Mouse (Mus musculus) frontal cortex, postnatal 25 days (tissue): ENCODE measurements at regions not wholly inside any gene's neighbourhood (a gene's known extent, or its start where the extent isn't known, plus 50 kb on each side); places are given as distances from the start of the nearest gene placed in this dataset.

Source experiments
- DNase-seq, 2 experiments: peaks; one replicate each; pipeline ENCODE4 v3.0.0; 2022; ENCODE audit warnings: low spot score in 2 of 2

DNA sequence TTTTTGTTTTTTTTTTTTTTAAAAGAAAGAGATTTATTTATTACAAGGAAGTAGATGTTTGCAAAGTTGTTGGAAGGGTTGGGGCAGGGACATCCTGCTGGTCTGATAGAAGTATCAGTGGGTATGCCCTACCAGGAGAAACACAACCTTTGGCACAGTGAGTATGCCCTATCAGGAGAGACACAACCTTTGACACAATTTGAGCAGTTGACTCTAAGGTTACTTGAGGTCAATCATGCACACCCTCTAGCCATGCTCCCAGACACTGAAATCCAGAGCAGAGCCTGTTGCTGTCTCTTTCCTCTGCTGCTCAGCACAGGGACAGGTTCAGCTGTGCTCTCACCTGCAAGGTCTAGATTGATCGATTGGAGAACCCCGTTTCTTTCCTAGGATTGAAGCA is 164.2 kb upstream of the Gjb5 start:
- no peak for DNase-seq

DNA sequence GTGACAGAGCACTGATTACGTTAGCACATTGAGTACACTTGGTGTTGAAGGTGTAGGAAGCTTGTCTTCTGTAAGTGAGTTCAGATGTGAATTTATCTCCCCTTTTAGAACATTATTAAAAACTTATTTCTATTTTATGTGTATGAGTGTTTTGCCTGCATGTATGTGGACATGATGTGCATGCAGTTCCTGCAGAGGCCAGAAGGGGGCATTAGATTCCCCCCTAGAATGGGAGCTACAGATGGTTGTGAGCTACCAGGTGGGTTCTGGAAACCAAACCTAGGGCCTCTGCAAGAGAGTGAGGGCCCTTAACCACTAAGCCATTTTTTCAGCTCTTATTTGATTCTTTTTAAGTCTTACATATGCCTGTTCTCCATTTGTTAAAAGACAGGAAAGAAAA is 160.0 kb upstream of the Gjb5 start:
- DNase-seq, result no peak

DNA sequence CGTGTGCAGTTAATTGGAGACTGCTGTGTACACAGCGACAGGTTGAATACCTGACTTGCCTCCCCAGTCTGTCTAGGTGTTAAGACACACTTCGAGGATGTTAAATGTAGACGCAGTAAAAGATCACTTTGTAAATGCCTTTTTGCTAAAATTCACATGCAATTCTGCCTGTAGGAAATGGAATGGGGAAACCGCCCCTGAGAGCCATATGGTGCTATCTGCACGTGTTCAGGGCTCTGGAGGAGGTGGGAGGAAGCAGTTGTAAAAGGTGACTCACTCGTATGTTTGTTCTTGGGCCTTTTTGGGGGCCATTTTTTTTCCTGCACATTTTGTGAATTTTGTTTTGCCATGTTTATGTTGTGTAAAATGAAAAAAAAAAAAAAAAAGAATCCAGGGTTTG is 159.6 kb upstream of the Gjb5 start:
- DNase-seq, result peak; percentile 24 to 25

DNA sequence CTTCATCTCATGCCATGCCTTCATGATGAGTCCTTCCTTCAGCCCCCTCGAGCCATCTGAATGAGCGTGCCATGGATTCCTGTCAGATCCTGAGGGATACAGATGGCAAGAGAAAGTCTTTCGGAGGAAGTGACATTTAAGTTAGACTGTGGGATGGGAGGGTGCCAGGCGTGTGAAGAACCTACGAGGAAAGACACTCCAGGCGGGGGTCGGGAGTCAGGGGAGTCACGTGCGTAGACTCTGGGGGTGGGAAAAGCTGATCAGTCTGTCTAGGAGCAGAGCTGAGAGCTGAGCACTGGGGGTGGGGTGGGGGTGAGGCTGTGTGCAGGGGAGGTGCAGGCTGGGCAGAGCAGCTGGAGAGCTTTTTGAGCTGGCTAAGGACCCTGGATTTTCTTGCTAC is 152.0 kb upstream of the Gjb5 start:
- DNase-seq, result peak; percentile 13 to 52

DNA sequence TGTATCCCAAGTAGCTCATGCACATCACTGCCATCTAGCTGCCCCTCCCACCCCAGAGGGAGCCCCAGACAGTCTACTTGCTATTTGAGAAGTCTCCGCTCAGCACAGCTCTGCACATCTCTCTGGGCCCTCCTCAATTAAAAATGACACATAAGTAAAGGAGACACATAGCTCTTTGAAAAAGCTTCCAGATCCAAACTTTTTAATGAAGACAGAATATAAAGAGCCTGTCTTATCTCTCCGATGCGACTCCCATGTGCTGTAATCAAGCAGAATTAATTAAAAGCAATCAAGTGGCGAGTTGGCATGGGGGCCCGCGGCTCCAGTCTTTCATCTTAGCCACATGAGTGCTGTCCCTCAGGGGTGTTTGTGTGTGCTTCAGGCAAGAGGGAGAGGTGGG is 144.6 kb upstream of the Gjb5 start:
- no peak for DNase-seq

DNA sequence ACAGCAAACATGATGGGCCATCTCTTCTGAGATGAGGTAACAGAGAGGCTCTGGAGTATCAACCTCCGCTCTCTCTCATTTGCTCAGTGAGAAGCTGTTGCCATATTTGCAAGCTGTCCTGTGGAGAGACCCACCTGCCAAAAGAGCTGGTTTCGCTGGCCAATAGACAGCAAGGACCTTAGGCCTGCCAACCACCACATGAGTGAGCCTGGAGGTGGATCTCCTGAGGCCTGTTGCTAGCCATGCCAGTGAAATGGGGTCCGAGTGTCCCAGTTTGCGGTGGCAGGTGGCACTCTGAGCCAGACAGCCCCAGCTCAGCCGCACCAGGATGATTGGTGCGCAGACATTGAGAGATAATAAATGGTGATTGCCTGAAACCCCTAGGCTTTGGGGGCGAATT is 143.9 kb upstream of the Gjb5 start:
- DNase-seq, result no peak

DNA sequence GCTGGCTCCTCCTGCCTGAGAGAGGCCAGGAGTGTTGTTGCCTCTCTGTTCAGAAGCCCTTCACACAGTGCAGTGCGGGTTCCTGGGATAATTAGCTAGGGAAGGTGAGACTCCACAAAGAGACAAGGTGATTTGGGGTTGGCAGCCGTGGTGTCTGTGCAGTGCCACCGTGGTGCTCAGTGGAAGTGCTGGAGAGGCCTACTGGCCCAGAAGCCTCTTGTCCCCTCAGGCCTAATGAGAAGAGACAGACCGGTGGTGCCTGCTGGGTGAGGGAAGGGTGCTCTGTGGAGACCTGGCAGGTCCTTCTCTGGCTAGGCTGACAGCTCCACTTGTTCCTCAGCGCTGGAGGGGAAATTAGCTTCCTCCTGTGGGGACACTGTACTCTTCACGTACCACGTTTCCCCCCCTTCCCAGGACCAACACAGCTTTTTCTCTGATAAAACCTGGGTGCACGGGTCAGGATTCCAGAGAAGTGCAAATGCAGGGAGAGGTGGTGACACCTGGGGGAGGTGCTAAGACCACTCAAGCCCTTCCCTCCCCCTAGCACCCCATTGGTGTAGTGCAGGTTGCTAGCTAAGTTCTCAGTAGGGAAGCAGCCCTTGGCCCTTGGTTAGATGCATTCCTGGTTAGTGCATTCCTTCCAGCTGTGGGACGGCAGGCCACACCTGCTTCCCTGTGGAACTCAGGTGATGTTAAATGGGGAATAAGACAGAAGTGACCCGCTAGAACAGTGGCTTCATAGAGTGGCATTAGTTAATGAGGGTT is 129.2 kb upstream of the Gjb5 start:
- no peak for DNase-seq

DNA sequence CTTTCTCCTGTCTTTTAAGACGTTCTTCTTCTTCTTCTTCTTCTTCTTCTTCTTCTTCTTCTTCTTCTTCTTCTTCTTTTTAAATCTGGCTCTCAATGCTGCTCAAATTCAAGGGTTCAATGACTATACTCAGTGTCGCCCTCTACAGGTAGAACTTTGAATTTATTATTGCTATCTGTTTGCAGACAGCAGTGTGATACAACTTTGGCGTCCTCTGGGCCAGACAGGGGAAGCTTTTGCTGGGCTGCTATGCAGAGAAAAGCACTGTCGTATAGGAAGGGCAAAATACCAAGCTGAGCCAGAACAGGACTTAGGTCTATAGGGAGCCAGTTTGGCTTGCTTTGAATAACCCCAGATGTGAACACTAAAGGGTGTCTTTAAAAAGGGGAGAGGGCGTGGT is 127.3 kb upstream of the Gjb5 start:
- no peak for DNase-seq

DNA sequence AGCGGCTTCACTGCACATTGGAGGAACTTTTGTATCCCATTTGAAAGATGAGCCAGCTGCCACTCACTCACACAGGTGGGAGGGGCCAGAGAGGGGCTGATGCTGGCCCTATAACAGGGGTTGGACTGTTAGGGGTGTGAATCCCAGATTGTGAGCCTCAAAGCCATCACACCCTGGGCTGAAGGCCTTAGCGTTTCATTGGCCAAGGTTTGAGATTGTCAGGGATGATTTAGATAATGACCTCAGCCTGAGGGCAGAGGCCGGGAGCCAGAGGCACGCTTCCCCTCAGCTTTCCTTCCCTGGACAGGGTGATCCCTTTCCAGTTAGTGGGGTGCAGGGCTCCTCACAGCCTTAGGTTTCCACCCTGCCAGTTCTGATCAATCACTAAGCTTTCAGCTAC is 124.5 kb upstream of the Gjb5 start:
- DNase-seq, result no peak

DNA sequence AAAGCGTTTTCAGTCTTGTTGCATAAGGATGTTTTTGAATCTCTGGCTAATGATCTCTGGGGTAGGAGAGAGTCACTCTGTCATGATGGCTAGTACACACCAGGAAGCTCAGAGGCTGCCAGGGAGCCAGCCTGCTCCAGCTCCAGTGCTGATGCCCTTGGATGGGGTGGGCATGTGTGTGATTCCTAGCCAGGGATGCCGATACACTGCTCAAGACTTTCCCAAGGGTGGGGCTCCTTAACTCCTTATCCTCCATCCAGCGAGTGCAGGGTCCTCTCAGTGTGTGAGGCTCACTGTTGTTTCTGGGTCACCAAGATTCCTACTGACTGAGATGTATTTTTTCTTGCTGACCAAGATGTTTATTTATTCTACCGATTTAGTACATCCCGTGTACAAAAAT is 122.4 kb upstream of the Gjb5 start:
- no peak for DNase-seq

DNA sequence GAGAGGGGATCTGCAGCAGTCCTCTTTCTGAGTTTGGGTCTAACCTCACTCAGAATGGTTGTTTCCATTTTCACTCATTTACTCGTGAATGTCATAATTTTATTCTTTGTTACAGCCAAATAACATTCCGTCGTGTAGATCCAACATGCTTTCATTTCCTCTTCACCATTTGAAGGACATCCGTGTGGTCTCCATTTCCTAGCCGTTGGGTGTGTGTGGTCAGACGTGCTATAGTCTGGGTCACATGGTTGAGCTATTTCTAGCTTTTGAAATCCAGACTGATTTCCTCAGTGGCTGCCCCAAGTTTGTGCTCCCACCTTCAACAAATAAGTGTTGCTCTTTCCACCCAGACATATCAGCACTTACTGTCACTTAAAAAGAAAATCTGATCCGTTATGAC is 111.9 kb upstream of the Gjb5 start:
- DNase-seq, result no peak

DNA sequence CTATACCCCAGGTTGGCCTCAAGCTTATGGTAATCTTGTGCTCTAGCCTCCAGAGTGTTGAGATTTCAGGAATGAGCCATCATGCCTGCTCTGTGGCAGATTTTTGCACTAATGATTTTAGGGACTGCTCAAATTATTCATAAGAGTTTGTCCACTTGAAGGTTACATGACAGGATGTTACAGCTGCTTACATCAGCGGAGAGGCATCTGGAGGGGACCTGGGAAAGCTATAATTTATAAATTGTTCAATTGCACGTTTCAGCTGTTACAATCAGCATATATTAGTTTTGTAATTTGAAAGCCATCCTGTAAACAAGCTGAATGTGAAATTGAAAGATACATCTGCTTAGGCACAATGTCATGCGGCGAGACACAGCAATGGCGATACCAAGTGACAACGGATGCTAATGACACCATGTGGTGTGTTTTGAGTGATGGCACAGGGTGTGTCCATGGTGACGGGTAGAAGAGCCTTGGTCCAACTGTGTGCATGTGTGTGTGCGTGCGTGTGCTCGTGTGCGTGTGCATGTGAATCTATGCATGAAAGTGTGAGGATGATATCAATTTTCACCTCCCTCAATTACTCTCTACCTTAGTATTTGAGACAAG is 96.6 kb upstream of the Gjb5 start:
- no peak for DNase-seq

DNA sequence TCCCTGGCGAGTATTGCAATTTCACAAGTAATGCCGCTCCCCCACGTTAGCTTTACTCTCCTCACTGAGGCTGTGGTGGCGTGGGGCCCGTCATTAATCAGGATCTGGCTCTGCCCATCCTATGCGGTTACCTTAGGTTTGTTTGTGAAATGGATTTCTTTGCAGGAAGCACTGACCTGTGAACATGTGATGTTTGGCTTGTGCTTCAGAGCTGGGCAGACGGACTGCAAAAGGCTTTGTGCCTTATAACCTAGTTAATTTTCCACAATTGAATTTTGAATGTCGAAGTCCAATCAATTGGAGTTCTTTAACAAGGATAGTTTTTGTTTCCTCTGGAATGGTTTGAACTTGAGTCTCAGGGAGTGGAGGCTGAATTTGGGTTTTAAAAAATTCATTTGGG is 94.1 kb upstream of the Gjb5 start:
- no peak for DNase-seq

DNA sequence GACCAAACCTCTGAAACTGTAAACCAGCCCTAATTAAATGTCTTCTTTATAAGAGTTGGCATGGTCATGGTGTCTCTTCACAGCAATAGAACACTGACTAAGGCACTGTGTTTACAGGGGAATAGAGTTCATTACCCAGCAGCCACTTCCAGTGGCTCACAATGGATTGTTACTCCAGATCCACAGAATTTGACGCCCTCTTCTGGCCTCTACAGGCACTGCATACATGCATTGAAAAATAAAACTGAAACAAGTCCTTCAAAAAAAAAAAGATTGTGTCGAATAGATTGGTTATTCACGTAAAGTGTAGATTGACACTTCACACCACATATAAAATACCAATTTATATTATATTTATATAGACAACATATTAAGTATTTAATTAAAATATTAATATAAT is 87.3 kb upstream of the Gjb5 start:
- no peak for DNase-seq

DNA sequence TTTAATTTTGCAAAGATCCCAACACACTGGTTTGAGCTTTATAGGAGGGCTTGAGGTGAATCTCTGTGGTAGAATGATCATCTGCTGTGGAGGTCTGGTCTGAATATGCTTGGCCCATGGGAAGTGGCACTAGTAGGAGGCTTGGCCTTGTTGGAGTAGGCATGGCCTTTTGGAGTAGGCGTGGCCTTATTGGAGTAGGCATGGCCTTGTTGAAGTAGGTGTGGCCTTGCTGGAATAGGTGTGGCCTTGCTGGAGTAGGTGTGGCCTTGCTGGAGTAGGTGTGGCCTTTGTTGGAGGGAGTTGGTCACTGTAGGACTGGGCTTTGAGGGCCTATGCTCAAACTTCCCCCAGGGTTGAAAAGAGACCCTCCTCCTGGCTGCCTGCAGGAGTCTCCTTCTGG is 86.1 kb upstream of the Gjb5 start:
- DNase-seq, result no peak

DNA sequence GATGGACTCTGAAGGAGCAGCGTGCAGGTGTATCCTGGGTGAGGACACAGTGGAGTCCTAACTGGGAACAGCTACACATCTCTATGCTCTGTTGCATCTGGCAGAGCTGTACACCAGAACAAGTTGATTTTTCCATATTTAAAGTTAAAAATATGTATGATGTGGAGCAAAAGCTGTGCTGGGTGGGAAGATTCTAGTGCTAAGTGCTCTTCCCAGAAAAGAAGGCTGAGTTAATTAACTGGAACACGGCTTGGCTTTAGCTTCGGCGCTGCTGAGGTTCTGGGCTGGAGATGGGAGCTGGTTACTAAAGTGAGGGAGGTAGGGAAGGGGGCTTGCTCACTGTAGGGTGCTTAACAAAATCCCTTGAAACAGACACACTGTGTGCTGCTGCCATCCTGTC is 84.0 kb upstream of the Gjb5 start:
- DNase-seq, result no peak

DNA sequence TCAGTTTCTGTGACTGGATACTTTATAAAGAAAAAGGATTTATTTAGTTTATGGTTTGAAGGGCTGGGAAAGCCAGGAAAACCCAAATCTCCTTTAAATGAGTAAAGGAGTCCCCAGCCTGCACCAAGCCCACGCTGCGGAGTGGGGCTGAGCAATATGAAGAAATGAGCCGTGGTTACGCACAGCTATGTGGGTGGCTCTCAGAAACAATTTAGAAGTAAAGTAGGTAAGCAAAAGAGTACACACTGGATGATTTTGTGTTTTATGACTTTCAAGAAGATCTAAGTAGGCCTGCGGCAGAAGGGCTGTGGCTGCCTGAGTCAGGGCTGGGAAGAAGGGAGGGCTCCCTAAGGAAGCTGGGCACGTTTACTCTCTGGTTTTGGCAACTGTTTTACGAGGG is 82.6 kb upstream of the Gjb5 start:
- no peak for DNase-seq

DNA sequence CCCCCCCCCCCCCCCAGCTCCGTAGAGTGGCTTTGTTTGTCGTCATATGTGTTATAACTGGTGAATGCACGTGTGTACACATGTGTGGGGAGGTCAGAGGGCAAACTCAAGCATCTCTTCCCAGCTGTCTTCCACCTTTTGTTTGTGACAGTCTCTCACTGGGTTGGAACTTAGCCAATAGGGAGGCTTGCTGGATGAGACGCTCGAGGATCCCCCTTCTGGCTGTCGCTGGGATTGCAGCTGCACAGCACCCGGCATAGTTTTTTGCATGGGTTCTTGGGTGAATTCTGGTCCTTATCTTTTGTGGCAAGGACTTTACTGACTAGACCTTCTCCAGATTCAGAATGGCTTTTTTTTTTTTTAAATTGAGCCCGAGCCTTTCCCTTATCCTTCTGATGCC is 77.1 kb upstream of the Gjb5 start:
- peak; percentile 22 to 33 for DNase-seq

DNA sequence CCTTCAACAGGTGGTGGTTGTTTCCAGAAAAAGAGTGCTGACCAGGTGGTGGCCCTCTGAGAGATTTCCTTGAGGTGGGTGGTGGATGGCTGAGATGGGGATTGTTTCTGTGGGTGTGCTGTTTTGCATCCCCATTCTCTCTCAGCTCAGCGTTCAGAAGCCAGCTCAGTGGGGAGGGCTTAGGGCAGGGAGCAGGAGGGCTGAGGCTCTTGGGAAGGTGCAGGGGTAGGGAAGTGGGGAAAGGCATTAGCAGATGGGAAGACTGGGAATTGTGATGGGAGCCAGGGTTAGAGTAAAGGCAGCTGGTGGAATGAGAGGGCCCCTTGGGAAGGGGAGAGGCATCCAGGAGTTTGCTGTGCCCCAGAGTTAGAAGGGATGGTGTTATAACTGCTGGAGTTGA is 72.3 kb upstream of the Gjb5 start:
- DNase-seq, result no peak

DNA sequence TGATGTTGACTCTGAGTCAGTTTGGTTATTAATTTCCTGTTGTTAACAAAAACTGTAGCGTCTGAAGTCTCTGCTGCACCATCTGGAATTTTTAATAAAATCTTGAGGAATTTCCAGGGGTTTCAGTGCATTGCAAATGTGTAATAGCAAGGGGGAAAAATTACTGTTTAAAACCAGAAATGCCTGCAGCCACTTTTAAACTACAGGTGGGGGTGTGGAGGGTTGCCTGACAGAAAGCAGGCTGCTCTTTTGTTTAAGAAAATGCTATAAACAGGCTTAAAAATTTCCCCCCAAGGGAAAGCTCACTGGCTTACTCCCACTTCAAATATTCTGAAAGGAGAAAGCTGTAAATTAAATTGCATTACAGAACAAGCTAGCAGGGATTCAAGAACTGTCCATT is 71.8 kb upstream of the Gjb5 start:
- no peak for DNase-seq

DNA sequence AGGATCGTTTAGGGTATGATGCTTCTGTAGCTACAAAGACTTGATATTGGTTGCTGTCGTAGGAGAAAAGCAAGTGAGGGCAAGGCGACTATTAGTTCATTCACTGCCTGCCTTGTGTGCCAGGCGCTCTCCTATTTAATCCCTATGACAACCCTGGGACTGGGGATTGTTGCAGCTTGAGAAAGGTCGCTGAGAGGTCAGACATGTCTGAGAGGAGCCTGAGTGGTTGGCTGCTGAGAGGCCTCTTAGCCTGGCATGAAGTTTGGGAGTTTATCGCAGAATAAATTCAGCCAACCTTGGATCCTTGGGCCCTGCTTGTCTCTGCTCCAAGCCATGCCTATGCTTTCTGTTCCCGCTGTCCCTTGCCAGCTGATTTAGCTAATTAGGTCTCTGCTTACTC is 65.9 kb upstream of the Gjb5 start:
- DNase-seq, result no peak

DNA sequence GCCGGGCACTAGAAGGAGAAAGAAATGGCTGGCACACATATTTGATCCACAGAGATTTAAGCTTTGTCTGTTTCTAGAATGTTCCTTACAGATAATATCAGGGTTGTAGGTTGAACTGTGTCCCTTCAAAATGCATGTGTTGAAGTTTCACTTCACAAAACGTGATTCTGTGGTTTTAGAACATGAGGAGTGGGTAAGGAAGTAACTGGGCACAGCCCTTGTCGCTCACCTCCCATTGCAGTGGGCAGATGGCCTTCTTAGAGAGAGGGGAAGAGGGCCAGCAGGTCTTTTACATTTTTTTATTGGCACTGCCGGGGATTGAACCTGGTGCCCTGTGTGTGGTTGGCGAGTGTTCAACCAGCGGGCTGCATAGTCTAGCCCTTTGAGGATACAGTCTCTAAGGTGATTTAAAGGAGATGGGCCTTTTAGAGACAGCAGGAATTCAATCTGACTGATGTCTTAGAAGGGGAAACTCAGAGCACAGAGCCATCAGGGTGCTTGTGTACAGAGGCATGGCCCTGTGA is 64.0 kb upstream of the Gjb5 start:
- no peak for DNase-seq

DNA sequence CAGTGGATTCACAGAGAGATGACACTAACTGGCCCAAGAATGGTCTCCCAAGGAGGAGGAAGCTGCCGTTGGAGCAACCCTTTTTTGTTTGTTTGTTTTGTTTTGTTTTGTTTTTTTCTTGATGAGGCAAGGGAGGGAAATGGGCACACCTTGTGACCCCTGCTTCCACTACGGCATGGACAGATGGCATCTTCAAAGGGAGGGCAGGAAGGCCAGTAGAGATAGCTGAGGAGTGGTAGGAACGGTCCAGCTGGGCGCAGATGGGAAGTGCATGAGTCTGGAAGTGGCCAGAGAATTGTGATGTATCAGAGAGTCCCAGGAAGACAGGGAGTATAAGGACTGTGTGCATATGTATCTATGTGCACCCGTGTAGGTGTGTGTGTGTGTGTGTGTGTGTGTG is 63.1 kb upstream of the Gjb5 start:
- DNase-seq, result no peak

DNA sequence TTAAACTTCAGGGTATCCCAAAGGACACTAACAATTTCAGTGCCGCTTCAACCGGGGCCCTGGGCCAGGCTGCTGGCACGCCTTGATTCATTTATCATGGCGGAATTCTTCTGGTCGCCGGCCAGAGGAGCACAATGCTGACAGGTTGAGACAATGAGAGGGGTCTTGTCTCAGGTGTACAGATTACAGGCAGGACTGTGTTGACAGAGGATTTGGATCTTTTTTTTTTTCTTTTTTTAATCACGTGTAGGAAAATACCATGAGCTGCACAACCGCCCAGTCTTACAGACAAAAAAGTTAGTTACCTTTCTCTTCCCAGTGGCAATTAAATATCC is 61.8 kb upstream of the Gjb5 start:
- DNase-seq, result no peak
